Comparison of ENCODE assay signal across 36 mouse cellular contexts in the genomic region with DNA sequence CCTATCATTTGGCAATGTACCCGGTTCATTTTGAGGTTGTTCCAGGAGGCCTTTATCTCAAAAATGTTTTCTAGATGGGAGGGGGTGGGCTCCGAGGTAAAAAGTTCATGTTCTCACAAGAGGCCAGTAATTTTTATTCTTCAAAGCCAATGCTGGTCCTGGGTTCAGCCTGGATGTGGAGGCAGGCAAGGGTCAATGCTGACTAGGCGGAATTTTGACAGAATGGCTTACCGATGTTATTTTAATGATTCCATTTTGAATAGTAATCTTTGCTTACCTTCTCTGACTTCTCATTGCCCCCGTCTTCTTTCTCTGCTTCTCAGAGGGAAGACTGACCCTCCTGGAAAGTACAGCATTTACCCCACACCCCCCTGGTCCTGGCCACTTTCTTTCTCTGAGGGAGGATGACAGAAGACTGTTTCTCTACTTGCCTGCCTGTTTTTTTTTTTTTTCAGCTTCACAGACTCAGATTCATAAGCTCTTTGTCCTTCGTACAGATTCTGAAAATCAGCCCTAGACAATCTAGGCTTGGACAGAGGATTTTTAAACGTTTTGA. TPM values are rescaled to one million over a fixed set of nuclear protein-coding genes. Genes with fewer than 3 reads are reported as not detected.
DNase-seq lines count a peak whose midpoint lies in the region; ATAC-seq and TF ChIP-seq lines count a peak whose summit lies in the region.
"Had no signal": no experiment of that assay in that cellular context is flagged by ENCODE, and none has a peak within 500 bp of the region (broad histone marks: within the 10 kb centered on the region; RNA-seq: fewer than 3 reads in every experiment).

No protein-coding gene starts in this region.

- in situ Hi-C loops in CH12.LX (cut with MboI; ENCODE audit: low pct_ligation_motif_present, low pct_unique_long_range_greater_than_20kb, low sequenced_read_pairs): no loop called here

- no peak for TF ChIP-seq RAD21 in CH12.LX (IDR thresholded peaks at IDR 0.05; ENCODE audit: low read depth, low read length)

- H3K9me3 ChIP-seq in heart, embryonic 15.5 days (replicated peaks): no peaks in the 10 kb centered on the region
- no peaks in the 10 kb centered on the region for H3K9me3 ChIP-seq in kidney, embryonic 16.5 days (ENCODE audit: low read length)
- H3K9me3 ChIP-seq in CH12.LX (replicated peaks; ENCODE audit: low read length): no peaks in the 10 kb centered on the region
- no peaks in the 10 kb centered on the region for H3K9me3 ChIP-seq in stomach, embryonic 14.5 days (ENCODE audit: control insufficient read depth, low read depth, low read length)
- H3K9me3 ChIP-seq: liver, embryonic 15.5 days; lung, embryonic 15.5 days had no signal

- WGBS in heart, embryonic 15.5 days: 41% methylated on average over 7 of the region's 7 CpGs
- WGBS in kidney, embryonic 16.5 days: 49% methylated on average over 6 of the region's 7 CpGs
- WGBS in stomach, embryonic 14.5 days: 41% methylated on average over 6 of the region's 7 CpGs

- peak overlapping the region; percentile 36; the same call in 1 of the 2 replicates for H3K27ac ChIP-seq in heart, embryonic 15.5 days
- 0 out of 2 replicates have a peak overlapping the region, but pooled peaks have one; percentile 13 for H3K27ac ChIP-seq in kidney, embryonic 16.5 days (ENCODE audit: low read length)
- H3K27ac ChIP-seq in CH12.LX (ENCODE audit: insufficient read depth, low read depth): no peak overlapping the region
- H3K27ac ChIP-seq in stomach, embryonic 14.5 days (ENCODE audit: low read length): no peak overlapping the region
- H3K27ac ChIP-seq: liver, embryonic 15.5 days; lung, embryonic 15.5 days had no signal

- no peak for TF ChIP-seq EP300 in CH12.LX (IDR thresholded peaks at IDR 0.05; ENCODE audit: low read length)

- no peaks in the 10 kb centered on the region for H3K79me2 ChIP-seq in CH12.LX (replicated peaks; ENCODE audit: control insufficient read depth, extremely low read depth, insufficient read depth, poor library complexity, severe bottlenecking)

- no peak overlapping the region for H3K4me2 ChIP-seq in heart, embryonic 15.5 days
- no peak overlapping the region for H3K4me2 ChIP-seq in kidney, embryonic 16.5 days (replicated peaks; ENCODE audit: low read depth, low read length)
- no peak overlapping the region for H3K4me2 ChIP-seq in CH12.LX (ENCODE audit: insufficient read depth, low read depth, poor library complexity, severe bottlenecking)
- no peak overlapping the region for H3K4me2 ChIP-seq in stomach, embryonic 14.5 days (replicated peaks; ENCODE audit: low read depth, low read length)
- H3K4me2 ChIP-seq: liver, embryonic 15.5 days; lung, embryonic 15.5 days; midbrain, embryonic 11.5 days had no signal

- no peak for TF ChIP-seq POLR2A in CH12.LX (IDR thresholded peaks at IDR 0.05; ENCODE audit: low read depth, low read length)

- H3K4me3 ChIP-seq in heart, embryonic 15.5 days: no peak overlapping the region
- no peak overlapping the region for H3K4me3 ChIP-seq in kidney, embryonic 16.5 days (ENCODE audit: low read length)
- H3K4me3 ChIP-seq in CH12.LX (replicated peaks in 1 of 3; ENCODE audit: low read depth in 2 of 3, low read length in 2 of 3, poor library complexity in 1 of 3): no peak overlapping the region
- H3K4me3 ChIP-seq in stomach, embryonic 14.5 days (ENCODE audit: low read depth, low read length): no peak overlapping the region
- H3K4me3 ChIP-seq: liver, embryonic 15.5 days; lung, embryonic 15.5 days had no signal

- TF ChIP-seq CTCF in CH12.LX (conservative IDR thresholded peaks at IDR 0.05 in 1 of 2, IDR thresholded peaks at IDR 0.05 in 1 of 2; ENCODE audit: low read depth in 2 of 2, low read length in 2 of 2): no peak

- H3K27me3 ChIP-seq in heart, embryonic 15.5 days: no peaks in the 10 kb centered on the region
- H3K27me3 ChIP-seq in kidney, embryonic 16.5 days (ENCODE audit: insufficient read depth, low read length): no peaks in the 10 kb centered on the region
- H3K27me3 ChIP-seq in CH12.LX (replicated peaks): peaks cover 31% of the 10 kb centered on the region
- H3K27me3 ChIP-seq in stomach, embryonic 14.5 days (ENCODE audit: control insufficient read depth, insufficient read depth, low read length): no peaks in the 10 kb centered on the region
- H3K27me3 ChIP-seq: liver, embryonic 15.5 days; lung, embryonic 15.5 days had no signal

- intact Hi-C loops in heart, postnatal 25 days (cut with DNase I): no loop called here

- dilution Hi-C loops in CH12.LX (cut with MboI; ENCODE audit: extremely low pct_ligation_motif_present, extremely low pct_unique_long_range_greater_than_20kb, low sequenced_read_pairs): no loop called here

- no peak overlapping the region for H3K9ac ChIP-seq in heart, embryonic 15.5 days
- no peak overlapping the region for H3K9ac ChIP-seq in kidney, embryonic 16.5 days (replicated peaks; ENCODE audit: low read length)
- H3K9ac ChIP-seq in CH12.LX (ENCODE audit: insufficient read depth, low read depth): no peak overlapping the region
- H3K9ac ChIP-seq in stomach, embryonic 14.5 days (replicated peaks; ENCODE audit: low read depth, low read length): no peak overlapping the region
- H3K9ac ChIP-seq: liver, embryonic 15.5 days; lung, embryonic 15.5 days had no signal

- no peak for DNase-seq in heart, postnatal 25 days (ENCODE audit: low spot score)
- no peak for DNase-seq in kidney, adult 9 months
- DNase-seq in CH12.LX (ENCODE audit: extremely low read depth): no peak
- no peak for DNase-seq in gastrocnemius, adult 8-10 months (ENCODE audit: low spot score in 2 of 2)
- DNase-seq: adrenal gland, postnatal 10 days; cerebellum, adult 8-10 months; cerebellum, postnatal 25 days; gastrocnemius, postnatal 25 days; heart, postnatal 10 days; kidney, postnatal 14 days; layer of hippocampus, adult 9-11 months; lung, postnatal 36 days; right cerebral cortex, postnatal 25 days; thymus, postnatal 4 days had no signal

- no peaks in the 10 kb centered on the region for H3K36me3 ChIP-seq in heart, embryonic 15.5 days
- no peaks in the 10 kb centered on the region for H3K36me3 ChIP-seq in kidney, embryonic 16.5 days (ENCODE audit: insufficient read depth, low read length)
- no peaks in the 10 kb centered on the region for H3K36me3 ChIP-seq in CH12.LX (replicated peaks in 1 of 2; ENCODE audit: control insufficient read depth in 1 of 2, insufficient read depth in 1 of 2, low read length in 1 of 2)
- no peaks in the 10 kb centered on the region for H3K36me3 ChIP-seq in stomach, embryonic 14.5 days (ENCODE audit: control insufficient read depth, insufficient read depth, low read length)
- H3K36me3 ChIP-seq: liver, embryonic 15.5 days; lung, embryonic 15.5 days had no signal

- no peak for ATAC-seq in heart, embryonic 15.5 days (replicated peaks; ENCODE audit: insufficient number of reproducible peaks, insufficient read depth, low FRiP score, low read depth)
- ATAC-seq in kidney, embryonic 16.5 days (ENCODE audit: low FRiP score, low TSS enrichment): no peak
- peak; percentile 37; the same call in 1 of the 2 replicates for ATAC-seq in stomach, embryonic 14.5 days (ENCODE audit: insufficient number of reproducible peaks, insufficient read depth, low FRiP score, low read depth)
- ATAC-seq: CD4-positive, CD25-positive, alpha-beta regulatory T cell, adult 4 months; midbrain, embryonic 16.5 days had no signal

- 0 out of 2 replicates have a peak, but pooled peaks cover 2% of the 10 kb centered on the region for H3K4me1 ChIP-seq in heart, embryonic 15.5 days (replicated peaks)
- H3K4me1 ChIP-seq in kidney, embryonic 16.5 days (ENCODE audit: insufficient read depth, low read length): no peaks in the 10 kb centered on the region
- H3K4me1 ChIP-seq in CH12.LX (ENCODE audit: control insufficient read depth in 1 of 2, insufficient read depth in 2 of 2): no peaks in the 10 kb centered on the region
- no peaks in the 10 kb centered on the region for H3K4me1 ChIP-seq in stomach, embryonic 14.5 days (ENCODE audit: control insufficient read depth, insufficient read depth, low read length)
- H3K4me1 ChIP-seq: liver, embryonic 15.5 days; lung, embryonic 15.5 days had no signal

TF ChIP-seq in CH12.LX, 34 proteins besides CTCF, POLR2A, EP300 and RAD21:
- TF ChIP-seq MAFK (IDR thresholded peaks at IDR 0.05; ENCODE audit: insufficient replicate concordance, low read length) (peak; percentile 55; the same call in 1 of the 2 replicates), JUND (conservative IDR thresholded peaks at IDR 0.05; ENCODE audit: low read depth, low read length) (no peak), ETS1 (conservative IDR thresholded peaks at IDR 0.05; ENCODE audit: low read depth, low read length) (no peak)

RNA-seq across cellular contexts. Expression of gene BC048507, which starts 13.7 kb away (rescaled TPM):
- not detected in 2 replicates for polyA plus RNA-seq in heart, embryonic 15.5 days (2015; fragmentation: Nextera tagmentation; extraction: Ambion mirVana)
- total RNA-seq in heart, postnatal 25 days (2021): not detected
- polyA plus RNA-seq in kidney, embryonic 16.5 days (2015; fragmentation: Nextera tagmentation; extraction: Ambion mirVana): not detected in 2 replicates
- total RNA-seq in CH12.LX (2012; rRNA removed) (not detected in 2 replicates), CH12.LX (2014; rRNA removed) (not detected in 2 replicates)
- 0.72 TPM in 1 of 2 replicates, not detected in the other for polyA plus RNA-seq in CH12.LX (2012; ENCODE audit: insufficient read length, low read depth)
- polyA plus RNA-seq in stomach, embryonic 14.5 days (2014; fragmentation: Nextera tagmentation; extraction: Ambion mirVana): not detected in 2 replicates
- total RNA-seq in gastrocnemius, adult 8-10 months (2022): not detected
- total RNA-seq: adrenal gland, postnatal 10 days; gastrocnemius, postnatal 25 days; heart, adult 18-20 months; heart, postnatal 10 days; left cerebral cortex, postnatal 10 days; liver, adult 2 months; megakaryocyte, adult 5-6 weeks; neutrophil, adult 5-6 weeks had no signal
- polyA plus RNA-seq: CD4-positive, CD25-positive, alpha-beta regulatory T cell, adult 4 months; embryonic facial prominence, embryonic 11.5 days; forebrain, embryonic 14.5 days; hindbrain, embryonic 11.5 days; hindbrain, embryonic 16.5 days; intestine, embryonic 14.5 days; limb, embryonic 11.5 days; liver, adult 2 months; liver, embryonic 15.5 days; lung, embryonic 15.5 days; midbrain, embryonic 11.5 days; midbrain, embryonic 16.5 days; neural tube, embryonic 11.5 days; stomach, embryonic 16.5 days; thymus, postnatal 0 days had no signal

RNA-seq across cellular contexts. Expression of gene Gm10037, which starts 45.9 kb away (rescaled TPM):
- 1.0 and 2.4 TPM in 2 replicates for polyA plus RNA-seq in heart, embryonic 15.5 days (2015; fragmentation: Nextera tagmentation; extraction: Ambion mirVana)
- 1 to 10 TPM in 1 of 2 experiments, not detected in 1; 1.1 TPM for total RNA-seq in heart, postnatal 25 days (2021)
- 2.1 and 3.6 TPM in 2 replicates for polyA plus RNA-seq in kidney, embryonic 16.5 days (2015; fragmentation: Nextera tagmentation; extraction: Ambion mirVana)
- not detected in 2 replicates for total RNA-seq in CH12.LX (2012; rRNA removed)
- total RNA-seq in CH12.LX (2014; rRNA removed): not detected in 2 replicates
- not detected in 2 replicates for polyA plus RNA-seq in CH12.LX (2012; ENCODE audit: insufficient read length, low read depth)
- 2.3 and 4.0 TPM in 2 replicates for polyA plus RNA-seq in stomach, embryonic 14.5 days (2014; fragmentation: Nextera tagmentation; extraction: Ambion mirVana)
- total RNA-seq in gastrocnemius, adult 8-10 months (2022): 1 to 10 TPM in 3 of 4 experiments, under 1 TPM in 1; 0.59 to 2.0 (median 1.4) TPM
- total RNA-seq: megakaryocyte, adult 5-6 weeks had no signal

Comparison
In these comparisons a context has a peak if more than half of its experiments do, and no peak if none do; other contexts are left out.
1. H3K27ac ChIP-seq: peak in heart, embryonic 15.5 days (single experiment) and kidney, embryonic 16.5 days (single experiment); none in CH12.LX (single experiment) and stomach, embryonic 14.5 days (single experiment).